Mouse (Mus musculus): ENCODE measurements around the gene Lrp4.

- TF ChIP-seq EP300 (IDR thresholded peaks at IDR 0.05; ENCODE audit: low read depth) (no peak; the same call in 1 of the 2 replicates), CTCF (IDR thresholded peaks at IDR 0.05; ENCODE audit: low read depth) (peak; percentile 51)
Observed at GRCm38 (mm10) chr2:91526294-91527146, 69.2 kb downstream of the Lrp4 start, which contains the start of gene Ckap5.
